Mouse (Mus musculus): ENCODE results near the gene Nob1.

- TF ChIP-seq POLR2A (IDR thresholded peaks at IDR 0.05; ENCODE audit: low read depth, low read length) (no peak), CTCF (IDR thresholded peaks at IDR 0.05; ENCODE audit: extremely low read depth, insufficient read length, insufficient replicate concordance, low read depth, low read length) (no peak)
Measured at GRCm38 (mm10) chr8:107462423-107462822, 37.6 kb upstream of the Nob1 start.
